Comparison of ENCODE assay signal across 8 mouse cellular contexts in genomic region chr10:45009676-45010075, GRCm38 (mm10). TPM values are rescaled to one million over a fixed set of nuclear protein-coding genes. Genes with fewer than 3 reads are reported as not detected.
A peak's percentile ranks its signal among the peaks of the same experiment; 100 is the strongest.
DNase-seq lines count a peak whose midpoint lies in the region; ATAC-seq lines count a peak whose summit lies in the region.

No protein-coding gene starts in this region.

- DNase-seq in layer of hippocampus, adult 11-12 months (ENCODE audit: low spot score) = peak; percentile 51
- DNase-seq in layer of hippocampus, adult 9-10 months (ENCODE audit: low spot score) = no peak
- DNase-seq in left cerebral cortex, postnatal 10 days (ENCODE audit: extremely low spot score in 1 of 2, low spot score in 2 of 2) = peak; percentile 48 to 75
- DNase-seq in retina, embryonic 14.5 days (ENCODE audit: low spot score) = peak; percentile 46
- no peak for DNase-seq in spleen, postnatal 36 days (ENCODE audit: low spot score in 2 of 2)
- DNase-seq in gastrocnemius, postnatal 25 days = no peak
- no peak for DNase-seq in heart, postnatal 4 days

- intact Hi-C loops in left cerebral cortex, postnatal 10 days (cut with DNase I) = no loop called here

- ATAC-seq in frontal cortex, adult (ENCODE audit: low TSS enrichment) = peak; percentile 38; the same call in 1 of the 2 replicates

RNA-seq across cellular contexts. Expression of gene Prep, which starts 57.3 kb away (rescaled TPM):
- total RNA-seq in left cerebral cortex, postnatal 10 days (2021) = 10 to 100 TPM; 19.3 to 20.5 TPM
- total RNA-seq in gastrocnemius, postnatal 25 days (2021) = 1 to 10 TPM; 7.0 to 7.3 TPM
- total RNA-seq in heart, postnatal 4 days (2021) = 10 to 100 TPM; 24.8 to 25.2 TPM

Comparison
In these comparisons a context has a peak if more than half of its experiments do, and no peak if none do; other contexts are left out.
1. DNase-seq: peak in layer of hippocampus, adult 11-12 months (single experiment), left cerebral cortex, postnatal 10 days (2 of 2) and retina, embryonic 14.5 days (single experiment); none in layer of hippocampus, adult 9-10 months (single experiment), spleen, postnatal 36 days (0 of 2), gastrocnemius, postnatal 25 days (single experiment) and heart, postnatal 4 days (single experiment).